Mouse (Mus musculus) activated CD4-positive, CD25-positive, alpha-beta regulatory T cell, adult 4 months (primary cell): Measurements from ENCODE around the gene Zfp967. TPM values are rescaled to one million over a fixed set of nuclear protein-coding genes. Genes with fewer than 3 reads are reported as not detected.
"Not testable (repeated sequence)": the region's sequence is repeated elsewhere in the genome, so short reads cannot be mapped to it uniquely, and the experiment has no call there.

Experiments used
- ATAC-seq: one replicate; pipeline ENCODE4 v1.8.0; 2017
- polyA plus RNA-seq, 2 experiments: library from polyadenylated mRNA; unstranded; fragments of 100-300 nt; shearing (Covaris generic); gene quantifications; one replicate each; pipeline ENCODE4 v1.2.1; 2017

The Zfp967 gene
- not detected for polyA plus RNA-seq

- ATAC-seq = not testable (repeated sequence)
Observed at GRCm38 (mm10) chr2:176520756-176521155, at the start of gene Zfp967. TSS of gene Zfp967 (plus strand) at chr2:176521056.

- not testable (repeated sequence) for ATAC-seq
Observed at GRCm38 (mm10) chr2:176486683-176487082, 34.2 kb upstream of the Zfp967 start, which contains the start of gene Gm14434. TSS of gene Gm14434 (minus strand) at chr2:176486783.

Other genes with a start within 250 kb of the Zfp967 start
- gene Gm11009, start 201.6 kb upstream of the Zfp967 start, polyA plus RNA-seq = not detected
- gene Gm14435, start 97.5 kb upstream of the Zfp967 start, polyA plus RNA-seq = 10 to 100 TPM in 1 of 2 experiments, 1 to 10 TPM in 1; 6.4 to 18.4 TPM
- 10 to 100 TPM in 1 of 2 experiments, 1 to 10 TPM in 1; 8.5 to 30.2 TPM for gene Gm14434, start 34.3 kb upstream of the Zfp967 start, polyA plus RNA-seq
- gene Gm14308, start 115.3 kb downstream of the Zfp967 start, polyA plus RNA-seq = 1 to 10 TPM; 1.6 to 6.9 TPM
- 1 to 10 TPM; 7.4 to 7.6 TPM for gene Zfp973, start 149.5 kb downstream of the Zfp967 start, polyA plus RNA-seq
- gene Gm14305, start 187.3 kb downstream of the Zfp967 start, polyA plus RNA-seq = 10 to 100 TPM; 10.6 to 12.9 TPM